Mouse (Mus musculus) kidney, adult 8-10 months (tissue): Measurements from ENCODE around the gene Theg.

Source experiments
- DNase-seq, 2 experiments: peaks; one replicate each; pipeline ENCODE4 v3.0.0; 2022

Gene Theg

GRCm38 (mm10) chr10:79553691-79554090, 33.4 kb downstream of the Theg start:
- DNase-seq, result no peak

GRCm38 (mm10) chr10:79553176-79553575, 34.0 kb downstream of the Theg start:
- DNase-seq, result no peak

GRCm38 (mm10) chr10:79552531-79552930, 34.6 kb downstream of the Theg start:
- no peak for DNase-seq

GRCm38 (mm10) chr10:79550366-79550765, 36.8 kb downstream of the Theg start:
- DNase-seq, result no peak

GRCm38 (mm10) chr10:79548971-79549723, 38.0 kb downstream of the Theg start:
- no peak for DNase-seq

- DNase-seq, result no peak
Observed at GRCm38 (mm10) chr10:79548546-79548945, 38.6 kb downstream of the Theg start.

GRCm38 (mm10) chr10:79547148-79547675, 39.9 kb downstream of the Theg start:
- DNase-seq, result no peak

GRCm38 (mm10) chr10:79546483-79546882, 40.6 kb downstream of the Theg start:
- DNase-seq, result no peak

GRCm38 (mm10) chr10:79545891-79546290, 41.2 kb downstream of the Theg start:
- no peak for DNase-seq

GRCm38 (mm10) chr10:79544631-79545030, 42.5 kb downstream of the Theg start:
- no peak for DNase-seq

GRCm38 (mm10) chr10:79543884-79544597, 43.1 kb downstream of the Theg start:
- no peak for DNase-seq

- no peak for DNase-seq
Observed at GRCm38 (mm10) chr10:79542171-79542570, 45.0 kb downstream of the Theg start.

- peak; percentile 49 to 50 for DNase-seq
Observed at GRCm38 (mm10) chr10:79541522-79541921, 45.6 kb downstream of the Theg start.

GRCm38 (mm10) chr10:79540746-79541145, 46.4 kb downstream of the Theg start:
- no peak for DNase-seq

- DNase-seq, result no peak
Observed at GRCm38 (mm10) chr10:79539701-79540495, 47.2 kb downstream of the Theg start.

GRCm38 (mm10) chr10:79538873-79539272, 48.3 kb downstream of the Theg start:
- no peak for DNase-seq

GRCm38 (mm10) chr10:79538323-79538722, 48.8 kb downstream of the Theg start:
- no peak for DNase-seq

- no peak for DNase-seq
Observed at GRCm38 (mm10) chr10:79537781-79538180, 49.4 kb downstream of the Theg start.

GRCm38 (mm10) chr10:79537271-79537670, 49.9 kb downstream of the Theg start:
- no peak for DNase-seq

GRCm38 (mm10) chr10:79536461-79537080, 50.6 kb downstream of the Theg start:
- no peak for DNase-seq

- no peak for DNase-seq
Observed at GRCm38 (mm10) chr10:79535431-79535830, 51.7 kb downstream of the Theg start.

GRCm38 (mm10) chr10:79534426-79534825, 52.7 kb downstream of the Theg start:
- DNase-seq, result no peak
